Mouse (Mus musculus) lung, postnatal 4 days (tissue): ENCODE measurements around the gene Rpa1.
A peak's percentile ranks its signal among the peaks of the same experiment; 100 is the strongest.

ENCODE experiments used
- DNase-seq, 2 experiments: peaks; one replicate each; pipeline ENCODE4 v3.0.0; 2021

The Rpa1 gene

DNA sequence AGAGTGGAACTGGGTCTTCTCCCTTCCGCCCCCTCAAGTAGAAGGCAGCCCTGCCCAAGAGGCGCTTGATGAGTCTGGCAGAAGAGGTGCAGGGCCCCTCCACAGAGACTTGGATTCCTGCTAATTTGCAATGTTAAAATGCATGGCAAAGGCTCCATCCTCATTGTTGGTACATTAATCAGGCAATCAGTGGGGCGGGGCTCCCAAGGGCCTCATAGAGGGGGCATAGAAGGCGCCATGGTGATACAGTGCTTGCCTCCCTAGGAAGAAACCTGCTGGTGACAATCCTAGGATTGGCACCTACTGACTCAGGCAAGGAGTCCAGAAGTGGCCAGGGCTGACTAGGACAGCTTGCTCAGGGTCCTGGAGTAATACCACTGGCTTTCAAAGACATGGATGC, 86.4 kb downstream of the Rpa1 start:
- DNase-seq = no peak

DNA sequence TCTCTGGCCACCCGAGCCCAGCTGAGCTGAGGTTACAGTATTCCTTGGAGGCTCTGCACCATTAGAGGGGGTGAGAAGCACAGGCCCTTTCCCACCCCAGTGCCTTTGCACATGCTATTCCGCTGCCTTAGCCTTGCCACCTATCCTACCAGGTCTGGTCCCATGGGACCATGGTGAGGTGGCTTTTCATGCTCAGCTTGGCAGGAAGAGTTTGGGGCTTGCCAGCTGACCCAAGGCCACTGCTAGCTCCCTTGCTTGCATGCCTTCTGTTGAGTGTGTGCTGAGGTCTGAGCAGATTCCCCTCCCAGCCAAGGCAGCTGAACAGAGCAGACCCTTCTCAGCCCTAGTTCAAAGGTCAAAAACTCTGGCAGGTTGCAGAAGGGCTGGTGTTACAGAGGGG, 87.1 kb downstream of the Rpa1 start:
- DNase-seq = no peak

- peak in 1 of 2 experiments; percentile 82 for DNase-seq
These were observed 88.0 kb downstream of the Rpa1 start for GRCm38 (mm10) chr11:75259996-75260561.

DNA sequence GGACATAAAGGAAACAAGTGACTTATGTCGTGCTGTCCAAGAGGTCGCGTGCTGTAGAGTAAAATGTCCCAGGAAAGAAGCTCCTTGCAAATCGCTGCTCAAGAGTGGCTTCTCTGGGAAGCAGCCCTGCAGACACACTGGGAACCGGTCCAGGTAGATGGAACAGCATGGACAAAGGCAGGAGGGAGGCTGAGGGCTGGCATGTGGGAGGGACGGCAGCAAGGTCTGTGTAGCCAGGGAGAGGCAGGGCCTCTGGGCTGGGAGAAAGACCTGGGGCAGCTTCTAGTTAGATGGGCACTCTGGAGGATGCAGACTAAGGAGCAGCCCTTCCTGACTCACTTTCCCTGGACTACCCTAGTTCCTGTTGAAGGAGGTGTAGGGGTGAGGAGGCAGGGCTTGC, 88.7 kb downstream of the Rpa1 start:
- no peak for DNase-seq

- no peak for DNase-seq
These were observed 91.0 kb downstream of the Rpa1 start for GRCm38 (mm10) chr11:75257056-75257648.

DNA sequence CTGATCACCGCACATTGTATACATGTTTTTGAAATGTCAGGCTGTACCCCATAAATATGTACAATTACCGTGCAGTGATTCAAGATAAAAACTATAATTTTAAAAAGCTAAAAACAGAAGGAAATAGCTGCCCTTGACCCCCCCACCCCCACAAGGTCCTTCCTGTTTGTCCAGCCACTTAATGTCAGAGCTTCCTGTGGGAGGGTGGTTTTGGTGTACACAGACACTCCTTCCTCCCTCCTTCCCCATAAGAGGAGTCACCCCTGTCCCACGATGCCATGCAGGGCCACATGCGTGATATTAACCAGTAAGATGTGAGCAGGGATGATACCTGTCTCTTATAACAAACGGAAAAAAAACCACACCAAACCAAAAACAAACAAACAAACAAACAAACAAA, 92.8 kb downstream of the Rpa1 start:
- DNase-seq = no peak

DNA sequence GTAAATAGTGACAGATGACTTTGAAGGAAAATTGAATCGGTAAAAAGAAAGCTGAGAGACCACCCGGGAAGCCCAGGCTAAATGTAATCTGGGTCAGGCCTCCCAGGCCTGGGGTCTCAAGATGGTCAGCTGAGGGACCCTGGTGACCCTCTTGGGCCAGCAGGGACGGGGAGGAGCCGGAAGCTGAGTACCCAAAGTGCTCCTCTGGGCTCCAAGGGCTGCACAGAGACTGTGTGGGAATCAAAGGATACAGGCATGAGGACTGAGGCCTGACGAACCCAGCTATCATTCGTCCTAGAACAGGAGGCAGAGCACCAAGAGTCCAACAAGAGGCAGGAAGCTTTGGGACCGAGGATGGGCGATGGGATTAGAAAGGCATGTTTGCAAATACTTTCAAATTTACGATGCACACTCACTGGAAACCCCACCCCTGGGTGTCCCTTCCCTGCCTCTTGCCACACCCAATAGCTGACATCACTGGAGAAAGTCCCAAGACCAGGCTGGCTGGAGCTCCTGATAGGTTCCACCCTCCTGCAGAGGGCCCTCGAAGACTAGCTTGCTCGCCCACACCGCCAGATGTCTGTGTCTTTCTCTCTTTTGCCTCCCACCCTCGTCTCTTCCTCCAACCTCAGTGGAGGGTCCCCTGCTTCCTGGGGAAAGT, 93.7 kb downstream of the Rpa1 start:
- peak; percentile 72 to 79 for DNase-seq

- no peak for DNase-seq
These were observed 96.5 kb downstream of the Rpa1 start for GRCm38 (mm10) chr11:75251557-75252070.

DNA sequence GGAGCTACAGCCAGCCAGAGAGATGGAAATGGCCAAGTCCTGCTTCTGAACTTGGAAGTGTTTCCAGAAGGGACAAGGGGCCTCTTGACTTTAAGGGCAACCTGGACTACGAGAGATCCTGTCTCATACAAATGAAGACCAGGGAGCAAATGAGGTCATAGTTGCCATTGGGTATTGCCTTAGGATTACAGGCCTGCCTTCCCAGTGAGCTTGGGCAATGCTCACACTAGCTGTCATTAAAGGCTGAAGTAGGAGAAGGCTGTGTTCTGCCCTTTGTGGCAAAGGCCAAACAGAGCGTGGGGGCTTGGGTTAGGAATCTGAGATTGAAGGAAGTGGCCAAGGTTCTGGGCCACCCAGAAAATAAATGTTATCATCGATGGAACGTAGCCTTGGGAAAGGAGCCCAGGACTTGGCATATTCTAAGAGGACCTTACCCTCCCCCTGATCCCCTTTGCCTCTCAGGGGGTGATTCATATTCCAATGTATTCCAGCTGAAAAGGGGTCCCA, 97.1 kb downstream of the Rpa1 start:
- DNase-seq = no peak

GRCm38 (mm10) chr11:75249588-75249987, 98.5 kb downstream of the Rpa1 start:
- no peak for DNase-seq
